Mouse (Mus musculus) liver, postnatal 0 days (tissue): ENCODE measurements at regions not wholly inside any gene's neighbourhood (a gene's known extent, or its start where the extent isn't known, plus 50 kb on each side); places are given as distances from the start of the nearest gene placed in this dataset.

Experiments
- ATAC-seq: fragments of 200-750 bp; cut with Nextera tagmentation; 2 replicates; pipeline ENCODE4 v1.8.0; 2017; ENCODE audit warnings: mild to moderate bottlenecking, moderate library complexity
- DNase-seq: peaks from one replicate; pipeline ENCODE4 v3.0.0-alpha.2; 2016
- H3K27ac ChIP-seq: fragments of 300-500 bp; sonication (generic); 2 replicates; pipeline ENCODE4 v1.5.1; 2014; ENCODE audit warnings: antibody characterized with exemption, moderate library complexity, mild to moderate bottlenecking, low read depth
- H3K27me3 ChIP-seq: fragments of 300-500 bp; sonication (generic); 2 replicates; pipeline ENCODE4 v1.6.1; 2014; ENCODE audit warnings: low read length, control low read depth, mixed read lengths; ENCODE audit not compliant: insufficient read depth
- H3K36me3 ChIP-seq: fragments of 300-500 bp; sonication (generic); replicated peaks from 2 replicates; pipeline ENCODE4 v1.6.1; 2014; ENCODE audit warnings: mild to moderate bottlenecking, control low read depth, low read length, moderate library complexity, mixed read lengths; ENCODE audit not compliant: insufficient read depth
- H3K4me1 ChIP-seq: fragments of 300-500 bp; sonication (generic); 2 replicates; pipeline ENCODE4 v1.6.1; 2014; ENCODE audit warnings: antibody characterized with exemption, mild to moderate bottlenecking, control low read depth; ENCODE audit not compliant: insufficient read depth
- H3K4me2 ChIP-seq: fragments of 300-500 bp; sonication (generic); 2 replicates; pipeline ENCODE4 v1.6.1; 2014; ENCODE audit warnings: low read depth, mild to moderate bottlenecking, low read length, moderate library complexity, mixed read lengths
- H3K4me3 ChIP-seq: fragments of 300-500 bp; sonication (generic); 2 replicates; pipeline ENCODE4 v1.5.1; 2014; ENCODE audit warnings: low read depth, low read length
- H3K9ac ChIP-seq: fragments of 300-500 bp; sonication (generic); replicated peaks from 2 replicates; pipeline ENCODE4 v1.6.1; 2014; ENCODE audit warnings: mild to moderate bottlenecking, moderate library complexity
- H3K9me3 ChIP-seq: fragments of 300-500 bp; sonication (generic); 2 replicates; pipeline ENCODE4 v1.6.1; 2016; ENCODE audit warnings: mild to moderate bottlenecking, control low read depth, low read length, mixed read lengths
- CTCF ChIP-seq: sonication (generic); IDR thresholded peaks from 2 replicates; pipeline ENCODE4 v1.5.1; 2016; ENCODE audit warnings: antibody characterized with exemption, low read depth
- EP300 ChIP-seq: IDR thresholded peaks from 2 replicates; pipeline ENCODE4 v1.6.1; 2016; ENCODE audit warnings: antibody characterized with exemption, low read depth, mild to moderate bottlenecking
- WGBS: fragments of 180-500 bp; shearing (Covaris S2); extraction: QIAGEN DNeasy Blood & Tissue Kit; methylation state at CpG from one replicate; pipeline ENCODE4 v1.1.7; 2014; ENCODE audit not compliant: insufficient replicate concordance; 5-methylcytosine and 5-hydroxymethylcytosine counted together

DNA sequence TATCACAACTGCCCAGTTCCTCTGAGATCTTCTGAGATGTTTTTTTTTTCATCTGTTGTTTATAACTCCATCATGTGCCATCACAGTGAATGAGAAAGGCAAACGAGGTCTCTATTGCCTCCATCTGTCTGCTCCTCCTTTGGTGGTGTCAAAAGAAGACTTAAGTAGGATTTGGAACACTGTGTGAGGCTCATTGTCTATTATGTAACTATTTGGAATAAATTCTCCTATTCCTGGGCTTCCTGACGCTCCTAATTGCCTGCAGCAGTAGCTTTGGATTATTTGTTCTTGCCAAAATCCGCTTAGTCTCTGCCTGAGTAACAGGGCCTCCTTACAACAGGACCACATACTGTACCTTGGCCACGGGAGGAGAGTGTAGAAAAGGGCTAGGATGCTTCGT is 244.7 kb upstream of the Prkd1 start:
- Histone ChIP-seq H3K4me2 (no peak overlapping the region), H3K9ac (no peak overlapping the region), H3K4me1 (no peaks in the 10 kb centered on the region), H3K36me3 (no peaks in the 10 kb centered on the region), H3K27ac (no peak overlapping the region), H3K9me3 (no peaks in the 10 kb centered on the region), H3K27me3 (no peaks in the 10 kb centered on the region), H3K4me3 (no peak overlapping the region)
- WGBS, result 45% methylated on average over 5 of the region's 5 CpGs
- no peak for DNase-seq
- TF ChIP-seq CTCF (no peak), EP300 (no peak)
- ATAC-seq, result no peak

DNA sequence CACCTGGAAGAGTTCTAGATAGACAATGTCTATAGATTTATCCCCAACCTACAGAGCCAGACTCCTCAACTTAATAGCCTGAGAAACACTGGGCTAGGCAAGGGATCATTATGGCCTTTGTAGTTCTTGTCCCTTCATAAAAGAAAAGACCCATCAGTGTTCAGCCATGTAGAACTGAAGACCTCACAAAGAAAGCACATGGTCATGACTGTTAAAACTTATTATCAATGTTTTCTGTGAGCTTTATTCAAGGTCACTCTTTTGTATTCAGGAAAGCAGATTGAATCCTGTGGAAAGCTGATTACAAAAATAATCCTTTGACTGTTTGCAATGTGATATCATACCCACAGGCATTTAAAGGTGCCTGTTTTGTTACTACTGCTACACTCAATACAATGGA is 226.9 kb upstream of the Prkd1 start:
- no peak overlapping the region for H3K4me2 ChIP-seq
- H3K36me3 ChIP-seq, result no peaks in the 10 kb centered on the region
- no peak for DNase-seq
- H3K27ac ChIP-seq, result no peak overlapping the region
- ATAC-seq, result no peak
- no peak for TF ChIP-seq EP300
- no peak for TF ChIP-seq CTCF
- no peaks in the 10 kb centered on the region; the same call in 1 of the 2 replicates for H3K9me3 ChIP-seq
- H3K4me1 ChIP-seq, result no peaks in the 10 kb centered on the region
- no peaks in the 10 kb centered on the region for H3K27me3 ChIP-seq
- no peak overlapping the region for H3K4me3 ChIP-seq
- H3K9ac ChIP-seq, result no peak overlapping the region

DNA sequence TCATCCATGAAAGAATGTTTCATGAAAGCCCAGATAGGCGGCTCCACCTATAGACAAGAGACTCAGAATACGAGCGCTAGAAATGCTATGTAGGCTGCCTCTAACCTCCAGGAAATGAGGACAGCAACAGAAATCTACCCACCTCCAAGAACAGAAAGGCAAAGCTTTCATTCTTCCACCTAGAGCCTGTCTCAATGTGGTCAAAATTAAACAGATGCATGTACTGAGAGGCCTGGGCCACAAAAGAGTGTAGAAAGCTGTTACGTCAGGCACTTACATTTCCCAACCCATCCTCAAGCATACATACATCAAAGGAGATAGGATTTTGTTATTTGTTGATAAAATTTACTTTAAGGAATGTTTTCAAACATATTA is 225.1 kb upstream of the Prkd1 start:
- H3K9me3 ChIP-seq, result no peaks in the 10 kb centered on the region; the same call in 1 of the 2 replicates
- DNase-seq (no peak), ATAC-seq (no peak)
- no peak overlapping the region for H3K27ac ChIP-seq
- no peaks in the 10 kb centered on the region for H3K36me3 ChIP-seq
- no peak overlapping the region for H3K4me3 ChIP-seq
- H3K4me1 ChIP-seq, result no peaks in the 10 kb centered on the region
- 85% methylated on average over 4 of the region's 4 CpGs for WGBS
- TF ChIP-seq EP300 (no peak), CTCF (no peak)
- no peak overlapping the region for H3K9ac ChIP-seq
- no peak overlapping the region for H3K4me2 ChIP-seq
- no peaks in the 10 kb centered on the region for H3K27me3 ChIP-seq

DNA sequence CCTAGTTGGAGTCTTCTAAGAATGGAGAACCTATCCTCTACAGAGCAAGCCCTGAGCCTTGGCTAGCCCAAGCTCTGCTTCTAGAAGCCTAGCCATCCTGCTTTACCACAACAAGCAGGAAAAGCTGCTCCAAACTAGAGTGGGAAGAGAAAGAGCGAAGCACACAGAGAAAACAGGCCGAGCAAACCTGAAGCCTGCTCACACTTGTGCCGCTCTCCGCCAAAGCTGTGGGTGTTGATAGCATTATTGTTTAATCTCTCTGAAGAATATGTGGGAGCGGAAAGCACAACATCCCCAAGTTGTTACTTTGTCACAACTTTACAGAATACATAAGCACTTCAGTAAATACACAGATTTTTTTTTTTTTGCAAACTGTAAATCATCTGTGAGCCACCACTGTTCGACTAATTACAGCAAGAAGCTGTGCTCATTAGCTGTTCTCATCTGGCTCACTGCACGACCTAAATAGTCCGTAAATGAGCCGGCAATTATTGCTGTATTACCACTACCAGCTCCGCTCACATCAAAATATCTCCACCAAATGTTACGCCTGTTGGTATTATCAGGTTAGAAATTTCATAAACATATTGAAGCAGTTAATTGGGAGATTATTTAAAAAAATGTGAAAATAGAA is 224.6 kb upstream of the Prkd1 start:
- Histone ChIP-seq H3K9me3 (no peaks in the 10 kb centered on the region; the same call in 1 of the 2 replicates), H3K4me2 (no peak overlapping the region), H3K36me3 (no peaks in the 10 kb centered on the region), H3K9ac (no peak overlapping the region), H3K4me1 (no peaks in the 10 kb centered on the region), H3K27ac (no peak overlapping the region), H3K4me3 (no peak overlapping the region), H3K27me3 (no peaks in the 10 kb centered on the region)
- 76% methylated on average over 11 of the region's 11 CpGs for WGBS
- DNase-seq, result no peak
- ATAC-seq, result no peak
- TF ChIP-seq CTCF (no peak), EP300 (no peak)

DNA sequence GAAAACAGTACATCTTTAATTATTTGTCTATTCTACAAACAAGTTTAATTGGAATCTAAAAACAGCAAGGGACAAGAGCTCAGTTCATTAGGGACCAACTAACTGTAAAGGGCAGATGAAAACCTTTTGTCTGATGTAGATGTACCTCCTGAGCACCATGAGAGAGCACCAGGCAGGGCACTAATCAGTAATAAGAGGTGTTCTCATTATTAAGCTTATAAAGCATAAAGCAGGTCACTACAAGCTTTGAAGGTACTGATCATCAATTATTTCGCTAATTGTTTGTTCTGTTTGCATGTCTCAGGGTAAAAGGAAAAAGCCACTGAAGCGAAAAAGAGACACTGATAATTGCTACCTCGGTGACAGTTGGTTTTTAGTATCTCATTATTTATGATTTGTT is 202.7 kb upstream of the Prkd1 start:
- ATAC-seq, result no peak
- H3K4me3 ChIP-seq, result no peak overlapping the region
- no peak overlapping the region for H3K9ac ChIP-seq
- H3K9me3 ChIP-seq, result no peaks in the 10 kb centered on the region
- no peak for DNase-seq
- no peaks in the 10 kb centered on the region for H3K36me3 ChIP-seq
- WGBS, result 69% methylated on average over 3 of the region's 3 CpGs
- no peak overlapping the region for H3K27ac ChIP-seq
- TF ChIP-seq EP300, result no peak
- no peaks in the 10 kb centered on the region for H3K4me1 ChIP-seq
- no peak overlapping the region for H3K4me2 ChIP-seq
- no peaks in the 10 kb centered on the region for H3K27me3 ChIP-seq

DNA sequence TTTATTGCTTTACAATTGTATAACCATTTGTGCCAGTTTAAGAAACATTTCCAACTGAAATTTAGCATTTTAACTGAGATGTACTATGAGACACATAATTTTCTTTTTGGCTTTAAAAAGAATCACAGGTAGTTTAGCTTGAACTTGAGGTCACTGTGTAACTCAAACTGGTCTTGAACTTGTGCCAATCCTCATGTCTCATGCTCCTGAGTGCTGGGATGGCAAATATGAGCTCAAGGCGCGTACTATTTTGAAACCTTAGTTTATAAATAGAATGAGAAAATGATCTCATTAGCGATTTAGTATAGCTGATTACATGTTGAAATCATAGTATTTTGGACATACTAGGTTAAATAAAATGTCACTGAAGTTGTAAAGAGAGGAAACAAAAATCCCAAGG is 199.1 kb upstream of the Prkd1 start:
- 73% methylated on average over 3 of the region's 3 CpGs for WGBS
- H3K9me3 ChIP-seq, result no peaks in the 10 kb centered on the region
- H3K27me3 ChIP-seq, result no peaks in the 10 kb centered on the region

DNA sequence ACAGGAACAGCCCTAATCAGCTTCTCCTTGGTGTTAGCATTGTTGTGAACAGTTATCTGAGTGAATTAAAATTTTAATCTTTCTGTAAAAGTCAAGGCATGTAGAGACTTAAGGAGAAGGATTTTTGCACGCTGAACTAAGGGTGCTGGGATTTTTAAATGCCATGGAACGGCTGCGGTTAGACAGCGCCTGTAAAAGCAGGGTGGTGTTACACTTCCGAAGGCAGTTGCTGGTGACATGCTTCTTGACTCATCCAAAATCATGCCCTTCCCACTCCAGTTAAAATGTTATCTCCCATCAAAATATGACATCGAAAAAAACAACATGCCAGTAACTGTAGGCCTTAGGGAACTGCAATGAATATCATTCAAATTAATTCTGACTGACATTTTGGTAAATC is 193.8 kb upstream of the Prkd1 start:
- Histone ChIP-seq H3K27me3 (no peaks in the 10 kb centered on the region), H3K27ac (no peak overlapping the region), H3K9me3 (no peaks in the 10 kb centered on the region), H3K4me1 (no peaks in the 10 kb centered on the region), H3K4me3 (no peak overlapping the region), H3K4me2 (no peak overlapping the region), H3K36me3 (no peaks in the 10 kb centered on the region), H3K9ac (no peak overlapping the region)
- TF ChIP-seq CTCF, result no peak
- no peak for TF ChIP-seq EP300
- ATAC-seq (no peak), DNase-seq (no peak)
- WGBS, result 80% methylated on average over 6 of the region's 6 CpGs

More for the DNA sequence above, 199.1 kb upstream of the Prkd1 start:
- Histone ChIP-seq H3K4me1 (no peaks in the 10 kb centered on the region), H3K36me3 (no peaks in the 10 kb centered on the region), H3K4me3 (no peak overlapping the region), H3K9ac (no peak overlapping the region), H3K27ac (no peak overlapping the region), H3K4me2 (no peak overlapping the region)
- TF ChIP-seq CTCF (no peak), EP300 (no peak)
- DNase-seq (no peak), ATAC-seq (no peak)
